ENCODE assay signal across 8 mouse cellular contexts in genomic region chr8:85035165-85035727, GRCm38 (mm10). TPM values are rescaled to one million over a fixed set of nuclear protein-coding genes. Genes with fewer than 3 reads are reported as not detected.
A peak's percentile ranks its signal among the peaks of the same experiment; 100 is the strongest.
DNase-seq lines count a peak whose midpoint lies in the region; ATAC-seq and TF ChIP-seq lines count a peak whose summit lies in the region.

No protein-coding gene starts in this region.

- H3K36me3 ChIP-seq in testis, adult 2 months (ENCODE audit: control insufficient read depth, insufficient read depth, low read length), result no peaks in the 10 kb centered on the region
- peaks cover 50% of the 10 kb centered on the region for H3K36me3 ChIP-seq in liver, embryonic 12.5 days

- no peak for ATAC-seq in liver, embryonic 12.5 days
- ATAC-seq in CD4-positive, CD25-positive, alpha-beta regulatory T cell, adult 4 months, result no peak

- H3K27ac ChIP-seq in testis, adult 2 months (ENCODE audit: control insufficient read depth, insufficient read depth, low read depth, low read length), result peak overlapping the region; percentile 61
- H3K27ac ChIP-seq in liver, embryonic 12.5 days, result peak overlapping the region; percentile 97

- H3K4me2 ChIP-seq in liver, embryonic 12.5 days, result peak overlapping the region; percentile 98

- 3% methylated on average over 12 of the region's 12 CpGs for WGBS in liver, embryonic 12.5 days (ENCODE audit: insufficient replicate concordance)

- DNase-seq in cerebellum, adult 9-10 months, result peak; percentile 61
- DNase-seq in cerebellum, postnatal 4 days (ENCODE audit: low spot score in 2 of 2), result no peak
- no peak for DNase-seq in testis, postnatal 14 days (ENCODE audit: low spot score)
- DNase-seq in urinary bladder, postnatal 36 days (ENCODE audit: low spot score in 2 of 2), result no peak
- DNase-seq in layer of hippocampus, postnatal 14 days (ENCODE audit: low spot score in 2 of 2), result no peak

- no peaks in the 10 kb centered on the region for H3K9me3 ChIP-seq in liver, embryonic 12.5 days (replicated peaks)

- TF ChIP-seq CTCF in testis, adult 2 months (IDR thresholded peaks at IDR 0.05; ENCODE audit: control insufficient read depth, insufficient read depth, insufficient replicate concordance, low read depth, low read length), result no peak

- peak overlapping the region; percentile 79 for H3K9ac ChIP-seq in liver, embryonic 12.5 days

- TF ChIP-seq POLR2A in testis, adult 2 months (IDR thresholded peaks at IDR 0.05; ENCODE audit: control insufficient read depth, low read depth, low read length), result no peak

- no peaks in the 10 kb centered on the region for H3K27me3 ChIP-seq in testis, adult 2 months (ENCODE audit: control insufficient read depth, insufficient read depth, low read length)
- no peaks in the 10 kb centered on the region for H3K27me3 ChIP-seq in liver, embryonic 12.5 days (replicated peaks)

- peaks cover 13% of the 10 kb centered on the region for H3K4me1 ChIP-seq in testis, adult 2 months (ENCODE audit: control insufficient read depth, insufficient read depth, low read length)
- peaks cover 67% of the 10 kb centered on the region for H3K4me1 ChIP-seq in liver, embryonic 12.5 days

- H3K4me3 ChIP-seq in testis, adult 2 months (ENCODE audit: control insufficient read depth, low read depth, low read length), result peak overlapping the region; percentile 12
- H3K4me3 ChIP-seq in liver, embryonic 12.5 days, result peak overlapping the region; percentile 86

RNA-seq across cellular contexts. Expression of gene Tnpo2, which starts 1.5 kb away (rescaled TPM):
- 44.7 and 44.9 TPM in 2 replicates for polyA plus RNA-seq in testis, adult 2 months (2012; rRNA removed)
- polyA plus RNA-seq in liver, embryonic 12.5 days (2016; fragmentation: Nextera tagmentation; extraction: Ambion mirVana), result 31.1 and 32.3 TPM in 2 replicates
- 10 to 100 TPM; 15.0 to 30.1 TPM for polyA plus RNA-seq in CD4-positive, CD25-positive, alpha-beta regulatory T cell, adult 4 months (2017; shearing (Covaris generic))
- 100 to 1,000 TPM; 150 to 152 TPM for total RNA-seq in layer of hippocampus, postnatal 14 days (2021)

RNA-seq across cellular contexts. Expression of gene Trir, which starts 8.6 kb away (rescaled TPM):
- 82.1 and 88.6 TPM in 2 replicates for polyA plus RNA-seq in testis, adult 2 months (2012; rRNA removed)
- 133 and 139 TPM in 2 replicates for polyA plus RNA-seq in liver, embryonic 12.5 days (2016; fragmentation: Nextera tagmentation; extraction: Ambion mirVana)
- polyA plus RNA-seq in CD4-positive, CD25-positive, alpha-beta regulatory T cell, adult 4 months (2017; shearing (Covaris generic)), result 10 to 100 TPM; 15.5 to 28.1 TPM
- total RNA-seq in layer of hippocampus, postnatal 14 days (2021), result 100 to 1,000 TPM; 136 to 150 TPM

RNA-seq across cellular contexts. Expression of gene Asna1, which starts 10.2 kb away (rescaled TPM):
- 203 and 208 TPM in 2 replicates for polyA plus RNA-seq in testis, adult 2 months (2012; rRNA removed)
- polyA plus RNA-seq in liver, embryonic 12.5 days (2016; fragmentation: Nextera tagmentation; extraction: Ambion mirVana), result 85.8 and 87.3 TPM in 2 replicates
- 10 to 100 TPM; 53.8 to 73.8 TPM for polyA plus RNA-seq in CD4-positive, CD25-positive, alpha-beta regulatory T cell, adult 4 months (2017; shearing (Covaris generic))
- 100 to 1,000 TPM; 108 to 115 TPM for total RNA-seq in layer of hippocampus, postnatal 14 days (2021)

RNA-seq across cellular contexts. Expression of gene Best2, which starts 20.9 kb away (rescaled TPM):
- polyA plus RNA-seq in testis, adult 2 months (2012; rRNA removed), result 0.08 TPM in 1 of 2 replicates, not detected in the other
- not detected in 2 replicates for polyA plus RNA-seq in liver, embryonic 12.5 days (2016; fragmentation: Nextera tagmentation; extraction: Ambion mirVana)
- polyA plus RNA-seq in CD4-positive, CD25-positive, alpha-beta regulatory T cell, adult 4 months (2017; shearing (Covaris generic)), result not detected
- total RNA-seq in layer of hippocampus, postnatal 14 days (2021), result not detected

RNA-seq across cellular contexts. Expression of gene Fbxw9, which starts 24.6 kb away (rescaled TPM):
- 83.8 and 91.5 TPM in 2 replicates for polyA plus RNA-seq in testis, adult 2 months (2012; rRNA removed)
- polyA plus RNA-seq in liver, embryonic 12.5 days (2016; fragmentation: Nextera tagmentation; extraction: Ambion mirVana), result 8.5 and 9.5 TPM in 2 replicates
- polyA plus RNA-seq in CD4-positive, CD25-positive, alpha-beta regulatory T cell, adult 4 months (2017; shearing (Covaris generic)), result 1 to 10 TPM; 3.2 to 4.9 TPM
- 10 to 100 TPM; 36.2 to 41.4 TPM for total RNA-seq in layer of hippocampus, postnatal 14 days (2021)
